Mouse (Mus musculus) brain, embryonic 14.5 days (tissue): ENCODE measurements around the gene Zg16.

Experiments
- CTCF ChIP-seq: fragments of 200-500 bp; IDR thresholded peaks from 2 replicates; pipeline ENCODE4 v1.5.1; 2012; ENCODE audit warnings: inconsistent platforms, mild to moderate bottlenecking, moderate library complexity, borderline replicate concordance; ENCODE audit not compliant: insufficient read depth, insufficient read length; ENCODE audit errors: extremely low read depth
- POLR2A ChIP-seq: fragments of 200-500 bp; IDR thresholded peaks from 2 replicates; pipeline ENCODE4 v1.6.1; 2012; ENCODE audit warnings: mild to moderate bottlenecking, inconsistent platforms, borderline replicate concordance; ENCODE audit not compliant: poor library complexity, insufficient read depth, insufficient read length, severe bottlenecking; ENCODE audit errors: extremely low read depth

GRCm38 (mm10) chr7:127012845-127013244, 74.3 kb downstream of the Zg16 start:
- TF ChIP-seq CTCF (no peak), POLR2A (no peak)
